Mouse (Mus musculus): Measurements from ENCODE around the gene Mrpl17. TPM values are rescaled to one million over a fixed set of nuclear protein-coding genes. Genes with fewer than 3 reads are reported as not detected.

The Mrpl17 gene
- polyA plus RNA-seq, 2 experiments = 307 to 337 TPM

GRCm38 (mm10) chr7:105813326-105813725 lies 2.4 kb upstream of the Mrpl17 start:
- DNase-seq (ENCODE audit: low spot score) (no peak), ATAC-seq (ENCODE audit: low FRiP score, low read depth) (no peak)
- Histone ChIP-seq H3K4me2 (replicated peaks; ENCODE audit: low read depth, low read length, severe bottlenecking) (no peak overlapping the region), H3K9me3 (ENCODE audit: control insufficient read depth, low read length) (no peaks in the 10 kb centered on the region), H3K9ac (ENCODE audit: low read depth, low read length, severe bottlenecking) (no peak overlapping the region), H3K27ac (replicated peaks; ENCODE audit: low read depth, low read length) (no peak overlapping the region), H3K27me3 (ENCODE audit: control insufficient read depth, insufficient read depth, low read length) (no peaks in the 10 kb centered on the region), H3K4me3 (replicated peaks; ENCODE audit: low read length) (no peak overlapping the region), H3K36me3 (ENCODE audit: control insufficient read depth, insufficient read depth, low read length) (peaks cover 16% of the 10 kb centered on the region), H3K4me1 (ENCODE audit: control insufficient read depth, insufficient read depth, low read length) (peaks cover 7% of the 10 kb centered on the region)
- TF ChIP-seq POLR2A (IDR thresholded peaks at IDR 0.05; ENCODE audit: borderline replicate concordance, extremely low read depth, insufficient read depth, insufficient read length) = no peak
- 82% methylated on average over 3 of the region's 3 CpGs for WGBS

- no peak for TF ChIP-seq POLR2A (IDR thresholded peaks at IDR 0.05; ENCODE audit: borderline replicate concordance, extremely low read depth, insufficient read depth, insufficient read length)
- peaks cover 7% of the 10 kb centered on the region for H3K4me1 ChIP-seq (ENCODE audit: control insufficient read depth, insufficient read depth, low read length)
- WGBS = 88% methylated on average over 3 of the region's 3 CpGs
- no peak for ATAC-seq (ENCODE audit: low FRiP score, low read depth)
- H3K9me3 ChIP-seq (ENCODE audit: control insufficient read depth, low read length) = no peaks in the 10 kb centered on the region
- no peak overlapping the region for H3K4me3 ChIP-seq (replicated peaks; ENCODE audit: low read length)
- no peak overlapping the region for H3K9ac ChIP-seq (ENCODE audit: low read depth, low read length, severe bottlenecking)
- H3K27ac ChIP-seq (replicated peaks; ENCODE audit: low read depth, low read length) = no peak overlapping the region
- H3K27me3 ChIP-seq (ENCODE audit: control insufficient read depth, insufficient read depth, low read length) = no peaks in the 10 kb centered on the region
- H3K36me3 ChIP-seq (ENCODE audit: control insufficient read depth, insufficient read depth, low read length) = peaks cover 20% of the 10 kb centered on the region
- no peak for DNase-seq (ENCODE audit: low spot score)
- no peak overlapping the region for H3K4me2 ChIP-seq (replicated peaks; ENCODE audit: low read depth, low read length, severe bottlenecking)
Observed at GRCm38 (mm10) chr7:105812566-105812965, 1.7 kb upstream of the Mrpl17 start.

DNA sequence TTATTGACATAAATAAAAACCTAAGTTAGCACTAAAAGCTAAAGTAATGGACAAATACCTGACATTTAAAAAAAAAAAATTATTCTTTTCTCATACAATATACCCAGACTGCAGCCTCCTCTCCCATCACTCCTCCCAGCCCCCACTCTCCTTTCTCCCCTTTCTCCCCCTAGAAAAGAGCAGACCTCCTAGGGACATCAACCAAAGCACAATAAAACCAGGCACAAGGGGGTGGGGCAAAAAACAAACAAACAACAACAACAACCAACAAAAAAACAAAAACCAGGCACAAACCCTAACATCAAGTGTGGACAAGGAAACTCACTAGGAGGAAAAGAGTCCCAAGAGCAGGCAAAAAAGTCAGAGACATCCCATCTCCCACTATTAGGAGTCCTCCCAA lies 617 bp upstream of the Mrpl17 start:
- peaks cover 7% of the 10 kb centered on the region for H3K4me1 ChIP-seq (ENCODE audit: control insufficient read depth, insufficient read depth, low read length)
- H3K4me3 ChIP-seq (replicated peaks; ENCODE audit: low read length) = no peak overlapping the region
- no peaks in the 10 kb centered on the region for H3K27me3 ChIP-seq (ENCODE audit: control insufficient read depth, insufficient read depth, low read length)
- H3K36me3 ChIP-seq (ENCODE audit: control insufficient read depth, insufficient read depth, low read length) = peaks cover 20% of the 10 kb centered on the region
- ATAC-seq (ENCODE audit: low FRiP score, low read depth) (no peak), DNase-seq (ENCODE audit: low spot score) (no peak)
- no peak overlapping the region; the same call in 1 of the 2 replicates for H3K4me2 ChIP-seq (replicated peaks; ENCODE audit: low read depth, low read length, severe bottlenecking)
- no peak overlapping the region for H3K9ac ChIP-seq (ENCODE audit: low read depth, low read length, severe bottlenecking)
- no peak overlapping the region for H3K27ac ChIP-seq (replicated peaks; ENCODE audit: low read depth, low read length)
- H3K9me3 ChIP-seq (ENCODE audit: control insufficient read depth, low read length) = no peaks in the 10 kb centered on the region
- no peak for TF ChIP-seq POLR2A (IDR thresholded peaks at IDR 0.05; ENCODE audit: borderline replicate concordance, extremely low read depth, insufficient read depth, insufficient read length)

- no peaks in the 10 kb centered on the region for H3K27me3 ChIP-seq (ENCODE audit: control insufficient read depth, insufficient read depth, low read length)
- H3K9me3 ChIP-seq (ENCODE audit: control insufficient read depth, low read length) = no peaks in the 10 kb centered on the region
- H3K4me2 ChIP-seq (replicated peaks; ENCODE audit: low read depth, low read length, severe bottlenecking) = peak overlapping the region; percentile 72
- H3K9ac ChIP-seq (ENCODE audit: low read depth, low read length, severe bottlenecking) = peak overlapping the region; percentile 97
- peak overlapping the region; percentile 92 for H3K4me3 ChIP-seq (replicated peaks; ENCODE audit: low read length)
- peak overlapping the region; percentile 94 for H3K27ac ChIP-seq (replicated peaks; ENCODE audit: low read depth, low read length)
- WGBS = 5% methylated on average over 37 of the region's 37 CpGs
- ATAC-seq (ENCODE audit: low FRiP score, low read depth) = peak; percentile 34; the same call in 1 of the 2 replicates
- TF ChIP-seq POLR2A (IDR thresholded peaks at IDR 0.05; ENCODE audit: borderline replicate concordance, extremely low read depth, insufficient read depth, insufficient read length) = no peak
- DNase-seq (ENCODE audit: low spot score) = peak; percentile 44
- peaks cover 7% of the 10 kb centered on the region for H3K4me1 ChIP-seq (ENCODE audit: control insufficient read depth, insufficient read depth, low read length)
- H3K36me3 ChIP-seq (ENCODE audit: control insufficient read depth, insufficient read depth, low read length) = peaks cover 20% of the 10 kb centered on the region
Observed at GRCm38 (mm10) chr7:105810280-105810876, 521 bp downstream of the Mrpl17 start.

DNA sequence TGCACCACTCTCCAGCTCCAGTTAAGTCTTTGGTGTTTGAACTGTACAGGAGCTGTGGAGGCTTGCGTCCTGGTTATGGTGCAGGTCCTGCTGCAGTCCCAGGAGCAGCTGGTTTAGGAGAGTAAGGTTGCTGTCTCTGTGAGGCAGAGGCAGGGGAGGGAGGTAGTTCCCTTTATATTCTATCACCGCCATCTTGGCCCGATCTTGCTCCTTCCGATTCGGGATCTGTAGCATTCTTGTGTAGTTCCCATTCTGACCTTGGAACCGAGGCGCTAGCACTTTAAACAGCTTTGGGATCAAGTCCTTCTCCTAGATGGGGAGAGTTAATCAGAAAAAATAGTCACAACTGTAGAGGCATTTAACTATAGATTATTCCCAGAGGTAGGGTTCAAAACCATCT lies 1.1 kb downstream of the Mrpl17 start:
- Histone ChIP-seq H3K4me1 (ENCODE audit: control insufficient read depth, insufficient read depth, low read length) (peaks cover 7% of the 10 kb centered on the region), H3K9ac (ENCODE audit: low read depth, low read length, severe bottlenecking) (peak overlapping the region; percentile 97), H3K27me3 (ENCODE audit: control insufficient read depth, insufficient read depth, low read length) (no peaks in the 10 kb centered on the region), H3K36me3 (ENCODE audit: control insufficient read depth, insufficient read depth, low read length) (peaks cover 20% of the 10 kb centered on the region), H3K4me3 (replicated peaks; ENCODE audit: low read length) (peak overlapping the region; percentile 92), H3K27ac (replicated peaks; ENCODE audit: low read depth, low read length) (peak overlapping the region; percentile 94), H3K4me2 (replicated peaks; ENCODE audit: low read depth, low read length, severe bottlenecking) (peak overlapping the region; percentile 72), H3K9me3 (ENCODE audit: control insufficient read depth, low read length) (no peaks in the 10 kb centered on the region)
- TF ChIP-seq POLR2A (IDR thresholded peaks at IDR 0.05; ENCODE audit: borderline replicate concordance, extremely low read depth, insufficient read depth, insufficient read length) = no peak
- 88% methylated on average over 7 of the region's 7 CpGs for WGBS
- no peak for DNase-seq (ENCODE audit: low spot score)
- no peak for ATAC-seq (ENCODE audit: low FRiP score, low read depth)
